Mouse (Mus musculus) kidney, embryonic 14.5 days (tissue): ENCODE data around the gene Cln6. TPM values are rescaled to one million over a fixed set of nuclear protein-coding genes. Genes with fewer than 3 reads are reported as not detected.
A peak's percentile ranks its signal among the peaks of the same experiment; 100 is the strongest.
"Not testable (repeated sequence)": the region's sequence is repeated elsewhere in the genome, so short reads cannot be mapped to it uniquely, and the experiment has no call there.

Experiments used
- ATAC-seq: fragments of 200-750 bp; cut with Nextera tagmentation; 2 replicates; pipeline ENCODE4 v1.8.0; 2017; ENCODE audit warnings: moderate number of reproducible peaks, mild to moderate bottlenecking, moderate TSS enrichment, moderate library complexity; ENCODE audit not compliant: low FRiP score, low TSS enrichment
- H3K27ac ChIP-seq: fragments of 300-500 bp; sonication (generic); 2 replicates; pipeline ENCODE4 v1.5.1; 2014; ENCODE audit warnings: low read depth, mild to moderate bottlenecking, low read length, moderate library complexity, mixed read lengths
- H3K27me3 ChIP-seq: fragments of 300-500 bp; sonication (generic); 2 replicates; pipeline ENCODE4 v1.6.1; 2014; ENCODE audit warnings: mild to moderate bottlenecking, low read length; ENCODE audit not compliant: control insufficient read depth, insufficient read depth
- H3K36me3 ChIP-seq: fragments of 300-500 bp; sonication (generic); 2 replicates; pipeline ENCODE4 v1.6.1; 2014; ENCODE audit warnings: low read length, mixed read lengths; ENCODE audit not compliant: control insufficient read depth, insufficient read depth
- H3K4me1 ChIP-seq: fragments of 300-500 bp; sonication (generic); 2 replicates; pipeline ENCODE4 v1.6.1; 2014; ENCODE audit warnings: low read length, mixed read lengths; ENCODE audit not compliant: control insufficient read depth, insufficient read depth
- H3K4me2 ChIP-seq: fragments of 300-500 bp; sonication (generic); replicated peaks from 2 replicates; pipeline ENCODE4 v1.6.1; 2014; ENCODE audit warnings: low read depth, mild to moderate bottlenecking, low read length
- H3K4me3 ChIP-seq: fragments of 300-500 bp; sonication (generic); 2 replicates; pipeline ENCODE4 v1.5.1; 2014; ENCODE audit warnings: mild to moderate bottlenecking, low read length
- H3K9ac ChIP-seq: fragments of 300-500 bp; sonication (generic); 2 replicates; pipeline ENCODE4 v1.6.1; 2014; ENCODE audit warnings: low read depth, mild to moderate bottlenecking, low read length, moderate library complexity
- H3K9me3 ChIP-seq: fragments of 300-500 bp; sonication (generic); 2 replicates; pipeline ENCODE4 v1.6.1; 2016; ENCODE audit warnings: low read length; ENCODE audit not compliant: control insufficient read depth
- WGBS: fragments of 180-500 bp; shearing (Covaris S2); extraction: QIAGEN DNeasy Blood & Tissue Kit; methylation state at CpG from one replicate; pipeline ENCODE4 v1.1.7; 2014; 5-methylcytosine and 5-hydroxymethylcytosine counted together
- polyA plus RNA-seq: library from polyadenylated mRNA; unstranded; fragments of >200 nt; fragmentation: Nextera tagmentation; extraction: Ambion mirVana; gene quantifications from 2 replicates; pipeline ENCODE4 v1.2.1, GENCODE M21; 2014

Gene Cln6
- polyA plus RNA-seq, 1 experiment from 2014 or later, result 28.2 TPM

DNA sequence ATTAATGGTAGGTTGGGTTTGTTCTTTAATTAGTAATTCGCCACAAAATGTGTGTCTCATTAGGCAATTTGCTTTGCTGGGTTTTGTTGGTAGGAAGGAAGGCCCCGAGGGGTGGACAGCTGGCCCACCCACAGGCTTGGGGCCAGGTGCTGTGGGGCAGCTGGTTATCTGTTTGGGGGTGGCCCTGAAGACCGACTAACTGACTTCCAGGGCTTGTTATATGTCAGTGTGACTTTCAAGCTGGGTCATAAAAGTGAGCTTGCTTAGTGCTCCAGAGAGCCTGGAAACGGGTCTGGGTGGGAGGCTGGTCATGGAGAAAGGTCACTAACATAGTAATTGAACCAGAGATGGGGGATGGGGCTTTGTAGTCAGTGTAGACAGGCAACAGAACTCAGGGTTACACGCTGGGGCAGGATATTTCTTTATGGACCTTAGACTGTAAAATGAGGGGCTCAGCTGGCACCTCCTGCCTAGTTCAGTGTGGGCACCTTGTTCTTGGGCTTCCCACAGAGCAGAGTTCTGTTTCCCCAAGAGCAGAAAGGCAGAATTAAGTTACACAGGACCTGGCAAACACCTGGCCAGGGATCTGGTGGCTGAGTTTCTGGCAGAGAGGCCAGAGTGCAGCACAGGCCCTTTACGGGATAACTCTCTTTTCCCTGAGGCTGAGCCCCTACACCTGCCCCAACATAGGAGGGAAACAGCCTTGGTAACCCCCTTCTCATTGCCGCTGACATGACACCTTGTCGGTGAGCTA is 19.9 kb downstream of the Cln6 start:
- peaks cover 37% of the 10 kb centered on the region for H3K4me1 ChIP-seq
- no peaks in the 10 kb centered on the region for H3K9me3 ChIP-seq
- H3K27ac ChIP-seq, result peak overlapping the region; percentile 93
- H3K4me3 ChIP-seq, result peak overlapping the region; percentile 22; the same call in 1 of the 2 replicates
- no peaks in the 10 kb centered on the region for H3K36me3 ChIP-seq
- peak; percentile 36 for ATAC-seq
- peak overlapping the region; percentile 32 for H3K9ac ChIP-seq
- peak overlapping the region; percentile 41 for H3K4me2 ChIP-seq
- WGBS, result 24% methylated on average over 8 of the region's 8 CpGs
- no peaks in the 10 kb centered on the region for H3K27me3 ChIP-seq

DNA sequence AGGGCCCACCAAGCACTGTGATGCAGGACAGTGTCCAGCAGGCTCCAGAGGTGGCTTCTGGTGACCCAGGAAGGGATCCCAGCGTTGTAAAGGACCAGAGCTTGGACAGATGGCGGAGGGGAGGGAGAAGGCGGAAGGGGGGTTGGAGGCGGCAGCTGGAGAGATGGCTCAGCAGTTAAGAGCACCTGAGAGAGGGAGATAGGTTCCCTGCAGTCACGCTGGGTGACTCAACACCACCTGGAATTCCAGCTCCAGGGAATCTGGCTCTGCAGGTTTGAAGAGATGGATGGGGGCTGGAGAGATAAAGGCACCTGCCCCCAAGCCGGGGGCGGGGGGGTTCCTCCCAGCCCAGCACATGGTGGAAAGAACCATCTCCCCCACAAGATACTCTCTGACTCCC is 21.5 kb downstream of the Cln6 start:
- H3K4me1 ChIP-seq, result peaks cover 33% of the 10 kb centered on the region

DNA sequence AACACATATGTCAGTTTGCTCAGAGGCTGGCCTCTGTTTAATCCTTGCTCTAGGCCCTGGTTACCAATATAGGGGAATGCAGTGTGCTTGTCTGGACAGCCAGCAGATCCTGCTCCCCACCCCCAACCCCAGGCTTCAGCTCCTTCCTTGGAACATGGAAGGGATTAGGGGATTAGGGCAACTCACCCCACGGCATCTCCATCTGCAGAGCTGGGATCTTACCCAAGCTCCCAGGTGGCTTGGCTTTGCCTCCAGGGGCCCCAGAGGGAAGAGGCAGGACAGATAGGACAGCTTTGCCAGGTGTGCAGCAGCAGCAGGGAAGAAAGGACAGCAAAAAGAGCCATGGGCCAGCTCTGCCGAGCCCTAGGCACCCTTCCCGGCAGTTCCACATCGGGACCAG is 22.3 kb downstream of the Cln6 start:
- peaks cover 33% of the 10 kb centered on the region for H3K4me1 ChIP-seq
- no peaks in the 10 kb centered on the region for H3K36me3 ChIP-seq
- no peaks in the 10 kb centered on the region for H3K27me3 ChIP-seq
- H3K9me3 ChIP-seq, result no peaks in the 10 kb centered on the region
- H3K9ac ChIP-seq, result no peak overlapping the region
- 88% methylated on average over 4 of the region's 4 CpGs for WGBS
- no peak overlapping the region for H3K4me2 ChIP-seq
- no peak for ATAC-seq
- H3K4me3 ChIP-seq, result no peak overlapping the region
- H3K27ac ChIP-seq, result no peak overlapping the region

More for the DNA sequence above, 21.5 kb downstream of the Cln6 start:
- not testable (repeated sequence) for H3K9me3 ChIP-seq, H3K27me3 ChIP-seq, H3K9ac ChIP-seq, H3K36me3 ChIP-seq, ATAC-seq, H3K4me2 ChIP-seq, H3K27ac ChIP-seq, H3K4me3 ChIP-seq
- 37% methylated on average over 6 of the region's 7 CpGs for WGBS

DNA sequence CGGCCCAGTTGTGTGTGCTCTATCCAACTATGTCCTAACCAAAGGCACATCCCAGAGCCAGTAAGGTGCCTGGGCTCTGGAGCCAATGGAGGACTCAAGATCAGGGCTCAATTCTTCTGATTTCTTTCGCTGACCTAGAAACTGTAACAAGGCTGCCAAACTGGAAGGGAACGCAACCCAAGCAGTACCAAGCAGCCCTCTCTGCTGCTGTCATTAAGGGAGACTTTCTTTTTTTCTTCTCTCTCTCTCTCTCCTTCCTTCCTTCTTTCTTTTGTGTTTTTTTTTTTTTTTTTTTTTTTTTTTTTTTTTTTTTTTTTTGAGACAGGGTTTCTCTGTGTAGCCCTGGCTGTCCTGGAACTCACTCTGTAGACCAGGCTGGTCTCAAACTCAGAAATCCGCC is 30.7 kb downstream of the Cln6 start:
- not testable (repeated sequence) for H3K4me3 ChIP-seq, H3K9me3 ChIP-seq, H3K4me2 ChIP-seq, H3K4me1 ChIP-seq, H3K27ac ChIP-seq, H3K9ac ChIP-seq, ATAC-seq, H3K27me3 ChIP-seq, H3K36me3 ChIP-seq
- 91% methylated on average over 4 of the region's 4 CpGs for WGBS

DNA sequence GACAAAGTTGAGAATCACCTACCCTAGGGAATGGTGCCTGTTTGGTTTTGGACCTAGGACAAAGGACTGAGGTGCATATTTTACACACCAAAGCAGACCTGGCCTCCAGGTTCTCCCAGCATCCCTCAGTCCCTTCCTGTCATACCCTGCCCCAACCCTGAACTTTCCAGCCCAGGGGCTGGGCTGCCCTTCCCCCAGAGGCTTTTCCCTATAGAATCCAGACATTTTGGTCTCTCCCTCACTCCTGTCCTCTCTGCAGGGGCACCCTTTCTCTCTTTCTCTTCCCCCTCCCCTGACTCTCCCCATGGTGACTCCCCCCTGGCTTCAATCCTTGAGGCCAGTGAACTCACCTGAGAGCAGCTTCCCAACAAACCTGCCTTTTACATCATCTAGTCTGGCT is 32.1 kb downstream of the Cln6 start:
- Histone ChIP-seq H3K4me1 (peaks cover 6% of the 10 kb centered on the region; the same call in 1 of the 2 replicates), H3K4me2 (no peak overlapping the region), H3K36me3 (no peaks in the 10 kb centered on the region), H3K9ac (no peak overlapping the region), H3K27ac (no peak overlapping the region), H3K27me3 (no peaks in the 10 kb centered on the region), H3K4me3 (no peak overlapping the region), H3K9me3 (no peaks in the 10 kb centered on the region)
- ATAC-seq, result no peak

DNA sequence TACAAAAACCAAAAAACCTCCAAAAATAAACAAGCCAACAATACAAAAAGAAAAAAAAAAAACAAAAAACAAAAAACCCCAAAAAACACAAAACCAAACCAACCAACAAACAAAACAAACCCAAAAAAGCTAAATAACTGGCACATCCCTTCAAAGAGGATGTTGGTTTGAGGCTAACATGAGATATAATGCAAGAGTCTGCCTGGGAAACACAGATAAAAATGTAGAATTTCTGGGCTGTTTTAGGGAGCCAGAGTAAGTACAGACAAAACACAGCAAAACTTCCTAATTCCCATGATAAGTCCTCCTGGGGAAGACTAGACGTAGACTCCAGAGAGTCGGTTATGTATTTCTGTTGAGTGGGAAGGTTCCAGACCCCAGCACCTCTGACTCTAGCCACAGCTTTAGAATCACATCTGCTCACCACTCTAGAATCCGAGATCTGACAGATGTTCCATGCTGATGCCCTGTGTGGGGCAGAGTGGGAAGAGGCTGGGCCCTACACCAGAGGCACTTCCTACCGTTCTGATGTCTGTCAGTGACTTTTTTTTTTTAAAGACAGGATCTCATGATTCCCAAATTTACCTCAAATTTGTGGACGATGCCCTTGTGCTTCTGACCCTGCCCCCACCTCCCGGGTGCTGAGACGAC is 38.5 kb downstream of the Cln6 start:
- Histone ChIP-seq H3K36me3 (peaks cover 16% of the 10 kb centered on the region), H3K27ac (no peak overlapping the region), H3K4me2 (no peak overlapping the region), H3K4me3 (no peak overlapping the region), H3K9ac (no peak overlapping the region), H3K9me3 (no peaks in the 10 kb centered on the region), H3K27me3 (no peaks in the 10 kb centered on the region), H3K4me1 (peaks cover 3% of the 10 kb centered on the region; the same call in 1 of the 2 replicates)
- no peak for ATAC-seq
- 81% methylated on average over 7 of the region's 7 CpGs for WGBS

DNA sequence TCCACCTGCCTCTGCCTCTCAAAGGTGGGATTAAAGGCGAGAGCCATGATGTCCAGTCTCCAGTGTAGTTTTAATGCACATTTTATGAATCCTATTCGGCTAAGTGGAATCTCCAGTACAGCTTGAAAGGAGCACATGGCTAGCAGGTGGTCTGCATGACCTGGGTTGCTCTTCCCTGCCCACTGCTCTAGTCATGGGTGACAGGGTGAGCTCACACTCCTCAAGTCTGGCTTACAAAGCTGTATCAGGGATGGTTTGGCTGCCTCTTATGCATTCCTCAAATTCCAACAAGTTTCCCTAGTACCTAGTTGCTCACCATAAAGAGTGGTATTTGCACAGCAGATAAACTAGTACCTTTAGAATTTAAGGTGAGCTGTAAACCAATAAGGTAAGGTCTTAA is 39.2 kb downstream of the Cln6 start:
- WGBS, result 79% methylated on average over 2 of the region's 2 CpGs
- no peak for ATAC-seq
- no peak overlapping the region for H3K4me2 ChIP-seq
- H3K4me1 ChIP-seq, result peaks cover 7% of the 10 kb centered on the region; the same call in 1 of the 2 replicates
- H3K4me3 ChIP-seq, result no peak overlapping the region
- H3K27ac ChIP-seq, result no peak overlapping the region
- H3K9me3 ChIP-seq, result no peaks in the 10 kb centered on the region
- H3K9ac ChIP-seq, result no peak overlapping the region
- peaks cover 21% of the 10 kb centered on the region for H3K36me3 ChIP-seq
- H3K27me3 ChIP-seq, result no peaks in the 10 kb centered on the region

DNA sequence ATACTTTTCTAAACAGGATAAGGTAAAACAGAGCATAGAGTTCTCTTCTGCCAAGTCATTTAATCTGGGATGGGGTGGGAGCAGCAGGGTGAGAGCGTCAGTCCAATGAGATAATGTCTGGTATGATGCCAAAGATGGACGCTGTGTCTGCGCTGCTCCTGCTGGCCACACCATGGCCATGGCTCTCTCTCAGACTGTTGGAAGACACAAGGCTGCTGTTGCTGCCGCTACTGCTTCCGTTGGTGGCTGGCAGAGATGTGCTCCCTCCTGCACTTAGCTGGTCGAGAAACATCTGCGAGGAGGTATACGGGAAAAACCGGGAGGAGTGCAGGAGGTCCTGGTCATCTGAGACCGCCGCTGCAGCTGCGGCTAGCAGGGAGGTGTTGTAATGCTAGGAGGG is 43.3 kb downstream of the Cln6 start:
- H3K27me3 ChIP-seq, result no peaks in the 10 kb centered on the region
- no peak overlapping the region for H3K4me2 ChIP-seq
- 62% methylated on average over 12 of the region's 12 CpGs for WGBS
- no peak overlapping the region for H3K4me3 ChIP-seq
- peaks cover 47% of the 10 kb centered on the region for H3K36me3 ChIP-seq
- H3K9ac ChIP-seq, result no peak overlapping the region
- peaks cover 7% of the 10 kb centered on the region; the same call in 1 of the 2 replicates for H3K4me1 ChIP-seq
- no peaks in the 10 kb centered on the region for H3K9me3 ChIP-seq
- 0 out of 2 replicates have a peak, but pooled peaks have one; percentile 20 for ATAC-seq
- H3K27ac ChIP-seq, result no peak overlapping the region

DNA sequence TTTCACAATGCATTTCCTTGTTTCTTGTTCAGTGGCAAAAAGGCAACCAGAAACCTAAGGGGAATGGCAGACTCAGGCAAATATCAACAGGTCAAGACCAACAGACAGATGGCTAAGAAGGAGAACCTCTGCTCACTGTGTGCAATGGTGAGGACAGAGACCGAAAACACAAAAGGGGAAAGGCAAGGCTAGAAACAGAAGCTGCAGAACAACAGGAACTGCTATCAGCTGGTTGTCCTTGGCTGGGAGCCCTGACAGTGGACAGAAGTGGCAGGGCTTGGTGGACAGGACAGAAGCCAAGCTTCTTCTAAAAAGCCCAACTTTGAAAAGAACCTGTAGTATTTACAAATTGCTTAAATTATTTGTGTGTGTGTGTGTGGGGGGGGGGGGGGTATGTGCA is 55.9 kb downstream of the Cln6 start:
- Histone ChIP-seq H3K4me3 (no peak overlapping the region), H3K27ac (no peak overlapping the region), H3K27me3 (no peaks in the 10 kb centered on the region), H3K4me2 (no peak overlapping the region), H3K4me1 (no peaks in the 10 kb centered on the region), H3K36me3 (peaks cover 37% of the 10 kb centered on the region), H3K9me3 (0 out of 2 replicates have a peak, but pooled peaks cover 2% of the 10 kb centered on the region), H3K9ac (no peak overlapping the region)
- ATAC-seq, result no peak
- 87% methylated on average over 1 of the region's 1 CpGs for WGBS
